Mouse (Mus musculus) forebrain, embryonic 13.5 days (tissue): ENCODE data around the gene Rabgap1. TPM values are rescaled to one million over a fixed set of nuclear protein-coding genes. Genes with fewer than 3 reads are reported as not detected.

Source experiments
- ATAC-seq: fragments of 200-750 bp; cut with Nextera tagmentation; 2 replicates; pipeline ENCODE4 v1.8.0; 2017
- H3K27ac ChIP-seq: fragments of 300-500 bp; sonication (generic); 2 replicates; pipeline ENCODE4 v1.5.1; 2015; ENCODE audit warnings: inconsistent platforms, mild to moderate bottlenecking, moderate library complexity
- H3K27me3 ChIP-seq: fragments of 300-500 bp; sonication (generic); 2 replicates; pipeline ENCODE4 v1.6.1; 2015; ENCODE audit warnings: mild to moderate bottlenecking, inconsistent platforms
- H3K36me3 ChIP-seq: fragments of 300-500 bp; sonication (generic); 2 replicates; pipeline ENCODE4 v1.6.1; 2015; ENCODE audit warnings: mild to moderate bottlenecking, inconsistent platforms; ENCODE audit not compliant: poor library complexity, severe bottlenecking
- H3K4me1 ChIP-seq: fragments of 300-500 bp; sonication (generic); 2 replicates; pipeline ENCODE4 v1.6.1; 2015; ENCODE audit warnings: inconsistent platforms
- H3K4me2 ChIP-seq: fragments of 300-500 bp; sonication (generic); 2 replicates; pipeline ENCODE4 v1.6.1; 2015; ENCODE audit warnings: inconsistent platforms, mild to moderate bottlenecking, moderate library complexity
- H3K4me3 ChIP-seq: fragments of 300-500 bp; sonication (generic); 2 replicates; pipeline ENCODE4 v1.5.1; 2015; ENCODE audit warnings: mild to moderate bottlenecking, inconsistent platforms
- H3K9ac ChIP-seq: fragments of 300-500 bp; sonication (generic); 2 replicates; pipeline ENCODE4 v1.6.1; 2015; ENCODE audit warnings: mild to moderate bottlenecking, inconsistent platforms
- H3K9me3 ChIP-seq: fragments of 300-500 bp; sonication (generic); replicated peaks from 2 replicates; pipeline ENCODE4 v1.6.1; 2016; ENCODE audit warnings: inconsistent platforms
- WGBS: fragments of 180-500 bp; shearing (Covaris S2); methylation state at CpG from one replicate; pipeline ENCODE4 v1.1.7; 2015; 5-methylcytosine and 5-hydroxymethylcytosine counted together
- polyA plus RNA-seq: library from polyadenylated mRNA; unstranded; fragments of >200 nt; fragmentation: Nextera tagmentation; extraction: Ambion mirVana; gene quantifications from 2 replicates; pipeline ENCODE4 v1.2.1, GENCODE M21; 2015

Gene Rabgap1
- polyA plus RNA-seq = 61.9 and 63.8 TPM in 2 replicates

DNA sequence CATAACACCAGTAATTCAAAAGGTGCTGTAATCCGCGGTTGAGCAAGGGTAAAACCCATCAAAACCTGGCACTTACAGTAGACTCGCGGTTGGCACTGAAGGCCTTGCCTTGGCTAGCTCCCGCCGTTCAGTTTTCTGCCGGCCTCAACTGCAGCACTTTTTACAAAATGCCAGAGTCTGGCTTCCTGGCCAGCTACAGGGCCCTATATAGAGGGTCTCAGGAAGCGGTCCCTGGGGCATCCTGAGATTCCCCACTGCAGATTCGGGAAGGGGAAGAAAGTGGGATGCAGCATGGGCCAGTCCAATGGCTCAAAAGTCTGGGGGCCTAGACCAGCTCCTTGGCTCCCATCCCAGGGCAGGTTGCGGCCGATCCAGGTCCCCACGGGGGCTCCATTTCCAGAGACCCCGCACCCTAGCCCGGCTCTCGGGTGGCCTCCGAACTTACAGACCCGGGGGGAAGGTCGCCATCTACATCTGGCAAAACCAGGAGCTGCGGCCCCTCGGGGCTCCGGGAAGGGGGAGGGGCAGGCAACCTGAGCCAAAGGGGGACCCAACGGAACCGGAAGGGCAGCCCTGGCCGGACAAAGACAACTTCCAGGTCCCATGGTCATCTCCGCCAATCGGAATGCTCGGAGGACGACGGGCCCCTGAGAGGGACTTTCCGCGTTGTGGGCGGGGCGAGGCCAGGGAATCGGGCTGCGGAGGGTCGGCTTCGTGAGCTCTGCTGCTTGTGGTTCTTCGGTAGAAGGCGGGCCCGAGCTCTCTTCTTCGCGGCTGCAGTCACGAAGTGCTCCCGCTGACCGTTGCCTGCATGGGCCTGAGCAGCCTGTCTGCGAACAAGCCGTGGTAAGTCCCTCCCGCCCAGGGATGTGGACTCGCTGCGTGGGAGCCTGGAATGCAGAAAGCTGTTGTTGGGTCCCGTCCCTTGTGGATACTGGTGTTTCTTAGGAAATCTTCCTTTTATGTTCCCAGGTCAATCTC, at the start of gene Rabgap1, which contains the start of the genes Zbtb26 and Zbtb6:
TSS of gene Rabgap1 (plus strand) at position 669 of the 981 bp plus-strand sequence.
TSS of gene Zbtb26 (minus strand) at position 525 of the 981 bp plus-strand sequence.
TSS of gene Zbtb6 (minus strand) at position 561 of the 981 bp plus-strand sequence.
- no peaks in the 10 kb centered on the region for H3K36me3 ChIP-seq
- peak within 1 kb of the TSS; percentile 84 for H3K27ac ChIP-seq
- peak; percentile 99 for ATAC-seq
- H3K4me2 ChIP-seq = peak within 1 kb of the TSS; percentile 87
- H3K4me3 ChIP-seq = peak within 1 kb of the TSS; percentile 83
- peak within 1 kb of the TSS; percentile 96 for H3K9ac ChIP-seq
- H3K27me3 ChIP-seq = no peaks in the 10 kb centered on the region
- WGBS = under 1% methylated on average over 51 of the region's 51 CpGs
- H3K9me3 ChIP-seq = no peaks in the 10 kb centered on the region
- H3K4me1 ChIP-seq = peaks cover 23% of the 10 kb centered on the region

DNA sequence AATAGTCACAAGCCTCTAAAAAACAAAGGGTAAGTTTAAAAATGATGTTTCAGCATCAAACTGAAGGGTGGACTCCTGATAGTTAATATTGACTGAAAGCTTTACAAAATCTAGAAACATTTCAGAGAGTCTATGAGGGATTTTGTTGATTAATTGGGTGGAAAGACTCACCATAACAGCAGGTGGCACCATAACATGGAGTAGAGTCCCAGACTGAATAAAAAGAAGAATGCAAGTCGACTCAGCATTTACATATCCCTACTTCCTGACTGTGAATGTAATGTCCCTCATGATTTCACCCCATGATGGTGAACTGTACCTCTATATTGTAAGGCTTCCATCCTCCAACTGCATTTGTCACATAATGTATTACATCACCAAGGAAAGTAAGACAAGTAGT, 47.5 kb upstream of the Rabgap1 start:
- 67% methylated on average over 1 of the region's 1 CpGs for WGBS
- H3K36me3 ChIP-seq = peaks cover 55% of the 10 kb centered on the region
- ATAC-seq = no peak

DNA sequence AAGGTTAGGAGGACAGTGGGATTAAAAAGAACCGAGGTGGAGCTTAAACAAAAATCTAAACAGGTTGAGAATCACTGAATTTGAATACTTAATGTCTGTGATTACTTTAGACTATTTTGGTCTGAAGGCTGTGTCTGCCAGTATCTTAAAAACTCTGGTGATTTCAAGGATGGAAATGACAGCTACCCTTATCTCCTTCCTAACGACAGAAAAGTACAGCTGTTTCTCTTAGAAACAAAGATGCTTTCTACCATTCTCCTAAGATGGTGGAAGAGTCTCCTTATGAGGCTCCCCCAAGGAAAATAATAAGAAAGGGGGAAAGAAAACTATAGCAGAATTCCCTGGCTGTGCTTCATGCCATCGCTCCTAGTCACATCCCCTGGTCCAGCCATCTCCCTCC, 21.2 kb upstream of the Rabgap1 start:
- peak overlapping the region; percentile 98 for H3K27ac ChIP-seq
- H3K4me2 ChIP-seq = peak overlapping the region; percentile 75
- peaks cover 4% of the 10 kb centered on the region; the same call in 1 of the 2 replicates for H3K36me3 ChIP-seq
- H3K9me3 ChIP-seq = no peaks in the 10 kb centered on the region
- no peak for ATAC-seq
- peak overlapping the region; percentile 98 for H3K4me3 ChIP-seq
- WGBS = 3% methylated on average over 3 of the region's 3 CpGs
- peaks cover 18% of the 10 kb centered on the region for H3K4me1 ChIP-seq
- no peaks in the 10 kb centered on the region for H3K27me3 ChIP-seq
- peak overlapping the region; percentile 99 for H3K9ac ChIP-seq

More for the DNA sequence above, 47.5 kb upstream of the Rabgap1 start:
- Histone ChIP-seq H3K9ac (no peak overlapping the region), H3K4me2 (no peak overlapping the region), H3K4me3 (no peak overlapping the region), H3K9me3 (no peaks in the 10 kb centered on the region), H3K27me3 (no peaks in the 10 kb centered on the region), H3K4me1 (no peaks in the 10 kb centered on the region), H3K27ac (no peak overlapping the region)

DNA sequence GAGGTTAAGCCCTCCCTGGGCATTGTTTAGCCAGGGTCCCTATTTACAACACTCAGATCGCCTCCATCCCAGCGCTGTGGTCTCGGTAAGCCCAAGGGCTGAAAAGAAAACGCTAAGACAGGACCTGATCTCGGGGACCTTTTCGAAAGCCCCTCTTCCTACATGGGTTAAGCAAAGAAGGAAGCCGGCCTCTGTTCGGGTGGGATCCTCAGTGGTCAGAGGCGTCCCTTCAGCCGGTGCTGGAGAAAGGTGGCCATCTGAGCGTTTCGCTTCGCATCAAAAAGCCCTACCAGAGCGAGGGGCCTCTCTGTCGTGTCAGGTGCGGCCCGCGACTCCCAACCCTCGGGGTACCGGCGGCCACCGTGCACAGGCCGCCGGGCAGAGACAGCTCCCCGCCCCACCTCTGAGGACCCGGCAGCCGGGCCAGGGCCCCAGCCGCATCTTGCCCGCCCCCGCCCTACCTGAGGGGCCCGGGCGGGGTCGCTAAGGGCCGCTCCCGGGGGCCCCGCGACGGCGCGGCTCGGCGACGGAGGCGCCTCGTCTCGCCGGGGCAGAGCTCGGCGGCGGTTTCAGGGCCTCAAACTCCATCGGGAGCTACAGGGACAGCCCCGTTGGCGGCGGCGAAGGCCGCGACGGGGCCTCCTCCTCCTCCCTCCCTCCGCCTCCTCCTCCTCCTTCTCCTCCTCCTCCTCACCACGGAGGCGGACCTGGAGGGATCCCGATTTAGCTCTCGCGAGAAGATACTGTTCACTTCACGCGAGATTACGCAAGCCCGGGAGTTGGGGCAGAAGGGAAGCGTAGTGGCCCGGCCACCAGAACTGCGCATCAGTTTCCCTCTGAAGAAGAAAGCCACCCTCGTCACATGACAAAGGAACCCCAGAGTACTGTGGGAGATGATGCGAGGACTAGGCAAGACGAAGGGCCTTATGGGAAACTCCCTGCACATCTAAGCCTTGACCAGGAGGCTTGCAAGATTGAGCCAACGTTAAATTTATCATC, 20.5 kb upstream of the Rabgap1 start, which contains the start of gene Rc3h2:
TSS of gene Rc3h2 (minus strand) at position 598 of the 999 bp plus-strand sequence.
- peak within 1 kb of the TSS; percentile 98 for H3K27ac ChIP-seq
- WGBS = under 1% methylated on average over 67 of the region's 75 CpGs
- peak; percentile 98 for ATAC-seq
- H3K4me2 ChIP-seq = peak within 1 kb of the TSS; percentile 75
- H3K27me3 ChIP-seq = no peaks in the 10 kb centered on the region
- no peaks in the 10 kb centered on the region for H3K9me3 ChIP-seq
- peak within 1 kb of the TSS; percentile 99 for H3K9ac ChIP-seq
- H3K4me1 ChIP-seq = peaks cover 18% of the 10 kb centered on the region
- H3K4me3 ChIP-seq = peak within 1 kb of the TSS; percentile 98
- H3K36me3 ChIP-seq = peaks cover 6% of the 10 kb centered on the region

DNA sequence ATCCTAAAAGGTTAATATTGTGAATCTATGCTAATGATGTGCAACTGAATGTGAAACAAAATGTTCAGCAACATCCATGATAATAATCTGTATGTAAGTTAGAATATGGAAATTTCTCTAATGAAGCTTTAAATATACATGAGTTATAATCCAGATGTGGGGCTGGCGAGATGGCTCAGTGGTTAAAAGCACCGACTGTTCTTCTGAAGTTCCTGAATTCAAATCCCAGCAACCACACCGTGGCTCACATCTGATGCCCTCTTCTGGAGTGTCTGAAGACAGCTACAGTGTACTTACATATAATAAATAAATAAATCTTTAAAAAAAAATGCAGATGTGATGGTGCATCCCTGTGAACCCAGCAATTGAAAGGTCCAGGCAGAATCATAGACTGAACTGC, 19.4 kb upstream of the Rabgap1 start:
- no peak for ATAC-seq
- Histone ChIP-seq H3K36me3 (peaks cover 12% of the 10 kb centered on the region), H3K9me3 (no peaks in the 10 kb centered on the region), H3K27ac (no peak overlapping the region), H3K4me2 (no peak overlapping the region), H3K4me3 (no peak overlapping the region), H3K4me1 (peaks cover 18% of the 10 kb centered on the region), H3K9ac (no peak overlapping the region), H3K27me3 (no peaks in the 10 kb centered on the region)
- WGBS = 57% methylated on average over 3 of the region's 3 CpGs

DNA sequence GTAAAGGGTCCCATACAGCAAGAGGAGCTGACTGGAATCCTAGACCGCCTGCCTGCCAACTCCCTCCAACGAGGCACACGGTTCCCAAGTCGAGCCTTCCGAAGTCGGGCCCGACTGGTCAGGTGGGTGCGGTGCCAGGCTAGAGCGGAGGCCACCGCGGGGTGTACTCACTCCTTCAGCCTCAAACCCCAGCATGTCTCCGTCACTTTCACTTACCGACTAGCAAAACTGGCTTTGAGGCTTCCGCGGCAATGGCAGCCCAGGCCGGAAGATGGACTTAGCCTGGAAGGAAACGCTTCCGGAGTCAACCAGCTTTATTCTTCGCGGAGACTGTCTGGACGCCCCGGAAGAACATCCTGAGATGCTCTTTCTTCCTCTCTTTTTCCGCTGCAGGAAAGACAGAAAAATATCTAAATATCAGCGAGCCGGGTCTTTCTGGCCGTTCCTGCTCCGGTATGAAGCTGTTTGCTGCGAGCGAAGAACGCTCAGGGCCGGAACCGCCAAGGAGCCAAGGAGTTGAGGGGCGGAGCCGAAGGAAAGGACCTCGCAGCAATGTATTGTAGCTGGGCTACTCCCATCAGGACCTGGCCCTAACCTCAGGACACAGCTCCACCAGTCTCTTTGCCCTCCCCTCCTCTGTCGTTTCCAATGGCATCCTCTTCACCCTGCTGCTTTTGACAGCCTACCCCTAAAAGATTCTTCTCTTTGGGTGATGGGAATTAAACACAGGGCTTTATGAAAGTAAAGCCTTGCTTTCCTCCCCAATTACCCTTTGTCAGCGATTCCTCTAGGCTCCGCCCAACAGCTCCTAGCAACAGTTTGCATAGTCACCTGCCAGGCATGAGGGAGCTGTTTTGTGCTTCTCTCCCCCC, 12.2 kb upstream of the Rabgap1 start:
- H3K9ac ChIP-seq = peak overlapping the region; percentile 87
- peaks cover 20% of the 10 kb centered on the region for H3K36me3 ChIP-seq
- no peaks in the 10 kb centered on the region for H3K27me3 ChIP-seq
- ATAC-seq = peak; percentile 96
- WGBS = under 1% methylated on average over 38 of the region's 38 CpGs
- H3K4me2 ChIP-seq = peak overlapping the region; percentile 74
- H3K27ac ChIP-seq = peak overlapping the region; percentile 98
- peaks cover 14% of the 10 kb centered on the region for H3K4me1 ChIP-seq
- H3K9me3 ChIP-seq = no peaks in the 10 kb centered on the region
- H3K4me3 ChIP-seq = peak overlapping the region; percentile 90

DNA sequence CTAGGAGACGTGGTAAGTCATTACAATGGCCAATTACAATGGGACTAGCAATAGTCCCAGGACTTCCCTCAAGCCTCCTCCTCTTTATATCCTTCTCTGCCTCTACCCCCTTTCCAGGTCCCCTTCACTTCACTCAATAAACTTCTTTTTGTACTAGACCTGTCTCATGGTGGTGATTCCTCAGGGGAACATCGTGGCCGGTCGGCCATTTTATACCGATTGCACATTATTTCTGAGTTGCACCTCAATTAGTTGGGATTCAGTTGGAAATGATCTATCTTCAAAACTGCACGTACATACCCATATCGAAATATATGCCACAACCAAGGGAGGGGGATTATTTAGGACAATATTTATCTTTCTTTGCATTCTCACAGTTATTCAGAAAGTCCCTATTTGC, 11.5 kb upstream of the Rabgap1 start:
- Histone ChIP-seq H3K36me3 (peaks cover 28% of the 10 kb centered on the region), H3K27ac (peak overlapping the region; percentile 98), H3K4me2 (peak overlapping the region; percentile 74), H3K9ac (peak overlapping the region; percentile 87), H3K4me3 (peak overlapping the region; percentile 90), H3K9me3 (no peaks in the 10 kb centered on the region), H3K27me3 (no peaks in the 10 kb centered on the region), H3K4me1 (peaks cover 14% of the 10 kb centered on the region)
- ATAC-seq = peak; percentile 52
- 25% methylated on average over 7 of the region's 7 CpGs for WGBS

DNA sequence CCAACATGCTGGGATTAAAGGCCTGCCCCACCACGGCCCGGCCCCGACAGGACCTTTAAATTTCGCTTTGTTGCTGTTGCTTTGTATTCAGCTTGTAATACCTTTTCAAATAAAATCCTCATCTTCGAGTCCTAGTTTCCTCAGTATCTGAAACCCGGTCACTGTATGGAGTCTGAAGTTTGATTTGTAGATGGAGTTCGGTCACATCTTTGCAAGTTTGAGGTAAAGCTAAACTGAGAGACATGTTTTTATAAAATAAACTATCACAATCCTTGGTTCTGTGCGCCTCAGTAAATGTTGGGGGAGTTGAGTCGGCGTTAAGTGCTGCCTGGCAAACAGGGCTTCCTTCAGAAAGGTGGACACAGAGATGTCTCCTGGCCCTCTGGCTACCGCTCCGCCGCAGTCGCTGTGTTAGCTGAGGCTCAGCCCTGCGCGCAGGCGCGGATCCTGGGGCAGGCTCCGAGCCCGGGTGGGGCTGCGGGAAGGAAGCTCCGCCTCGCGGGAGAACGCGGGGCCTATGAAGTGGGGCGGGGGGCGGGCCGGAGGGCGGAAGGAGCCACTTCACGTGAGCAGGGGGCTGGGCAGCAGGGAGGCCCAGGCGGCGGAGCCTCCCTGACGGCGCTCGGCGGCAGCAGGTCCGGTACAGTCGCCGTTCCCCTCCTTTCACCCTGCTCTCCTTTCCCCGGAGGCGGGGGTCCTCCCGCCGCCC, 8.7 kb downstream of the Rabgap1 start:
- WGBS = 9% methylated on average over 40 of the region's 44 CpGs
- ATAC-seq = peak; percentile 98
- Histone ChIP-seq H3K9me3 (no peaks in the 10 kb centered on the region), H3K9ac (peak overlapping the region; percentile 93), H3K4me1 (peaks cover 19% of the 10 kb centered on the region), H3K27ac (peak overlapping the region; percentile 85), H3K36me3 (no peaks in the 10 kb centered on the region), H3K4me3 (peak overlapping the region; percentile 96), H3K4me2 (peak overlapping the region; percentile 68), H3K27me3 (no peaks in the 10 kb centered on the region)

DNA sequence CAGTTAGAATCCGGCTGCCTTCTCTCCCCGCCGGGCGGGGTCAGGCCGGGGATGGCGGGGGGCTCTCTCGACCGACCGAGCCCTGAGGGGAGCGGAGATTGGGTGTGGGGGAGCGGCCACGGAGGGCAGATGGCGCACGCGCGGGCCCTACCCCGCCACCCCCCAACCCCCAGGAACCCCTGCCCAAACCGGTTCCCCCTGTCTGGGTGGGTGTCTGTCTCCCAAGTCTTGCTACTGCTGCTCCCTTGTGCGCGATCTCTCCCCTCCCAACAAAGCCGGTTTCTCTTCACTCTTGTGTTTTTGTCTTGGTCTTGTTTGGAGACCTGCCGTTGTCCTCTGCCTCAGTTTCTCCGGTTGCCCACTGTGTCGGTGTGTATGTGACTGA, 9.3 kb downstream of the Rabgap1 start:
- peak overlapping the region; percentile 85 for H3K27ac ChIP-seq
- peak; percentile 89 for ATAC-seq

DNA sequence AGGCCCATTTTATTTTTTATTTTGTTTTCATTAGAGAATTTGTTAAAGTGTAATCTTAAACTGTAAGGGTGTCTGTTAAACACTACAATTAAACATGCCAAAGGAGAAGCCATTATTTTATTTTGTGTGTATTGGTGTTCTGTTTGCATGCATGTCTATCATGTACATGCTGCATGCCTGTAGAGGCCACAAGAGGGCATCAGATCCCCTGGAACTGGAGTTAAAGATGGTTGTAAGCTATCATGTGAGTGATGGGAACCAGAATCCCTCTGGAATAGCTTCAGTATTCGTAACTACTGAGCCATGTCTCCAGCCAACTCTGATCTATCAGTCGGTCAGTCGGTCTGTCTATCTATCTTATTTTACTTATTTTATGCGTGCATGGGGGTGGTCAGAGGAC, 17.6 kb downstream of the Rabgap1 start:
- no peaks in the 10 kb centered on the region for H3K27me3 ChIP-seq
- 96% methylated on average over 4 of the region's 4 CpGs for WGBS
- H3K27ac ChIP-seq = no peak overlapping the region
- H3K36me3 ChIP-seq = peaks cover 7% of the 10 kb centered on the region; the same call in 1 of the 2 replicates
- H3K4me3 ChIP-seq = no peak overlapping the region
- ATAC-seq = no peak
- H3K4me1 ChIP-seq = no peaks in the 10 kb centered on the region
- no peak overlapping the region for H3K9ac ChIP-seq
- no peaks in the 10 kb centered on the region for H3K9me3 ChIP-seq
- no peak overlapping the region for H3K4me2 ChIP-seq

More for the DNA sequence above, 9.3 kb downstream of the Rabgap1 start:
- peak overlapping the region; percentile 68 for H3K4me2 ChIP-seq
- peaks cover 19% of the 10 kb centered on the region for H3K4me1 ChIP-seq
- peak overlapping the region; percentile 93 for H3K9ac ChIP-seq
- 0% methylated on average over 17 of the region's 24 CpGs for WGBS
- H3K27me3 ChIP-seq = no peaks in the 10 kb centered on the region
- no peaks in the 10 kb centered on the region for H3K36me3 ChIP-seq
- H3K9me3 ChIP-seq = no peaks in the 10 kb centered on the region
- H3K4me3 ChIP-seq = peak overlapping the region; percentile 96
